Mouse (Mus musculus) heart, postnatal 0 days (tissue): ENCODE results near the gene Tmem170.

Experiments
- CTCF ChIP-seq: IDR thresholded peaks from 2 replicates; pipeline ENCODE4 v1.5.1; 2016; ENCODE audit warnings: antibody characterized with exemption, control low read depth, low read depth
- EP300 ChIP-seq: IDR thresholded peaks from 2 replicates; pipeline ENCODE4 v1.6.1; 2016; ENCODE audit warnings: antibody characterized with exemption, low read depth

DNA sequence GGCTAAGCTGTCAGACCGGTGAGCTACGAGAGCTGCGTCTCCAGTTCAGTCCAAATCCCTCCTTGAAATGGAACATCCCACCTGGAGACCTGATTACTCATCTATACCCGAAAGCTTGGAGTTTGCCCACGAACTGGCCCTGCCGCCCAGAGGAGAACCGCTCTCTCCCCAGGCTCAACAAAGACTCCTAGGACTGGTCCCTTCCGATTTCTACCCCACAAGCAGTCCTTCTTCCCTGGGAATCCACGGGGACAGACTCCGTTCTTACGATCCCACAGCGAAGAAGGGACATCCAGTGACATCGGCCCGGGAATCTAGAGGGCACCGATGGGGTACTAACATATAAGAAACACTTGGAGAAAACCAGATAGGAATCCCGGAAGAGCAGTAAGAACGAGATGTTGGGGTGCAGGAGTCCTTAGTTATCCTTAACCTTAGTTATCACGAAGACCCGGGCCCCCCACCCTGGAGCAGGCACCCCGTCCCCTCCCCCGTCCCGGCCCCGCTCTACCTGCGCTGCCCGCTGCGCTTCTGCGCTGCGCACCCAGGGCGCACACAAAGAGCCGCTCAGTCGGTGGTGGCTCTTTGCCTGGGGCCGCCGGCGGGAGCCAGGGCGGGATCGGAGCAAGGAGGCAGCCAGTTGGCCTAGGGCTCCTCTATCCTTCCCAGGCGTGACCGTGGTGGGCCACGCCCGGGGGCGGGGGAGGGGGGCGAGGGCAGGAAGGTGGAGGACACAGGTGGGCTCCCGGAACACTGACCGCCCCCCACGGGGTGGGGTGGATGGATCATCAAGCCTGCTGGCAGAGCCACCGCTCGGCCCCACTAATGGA is 33.3 kb upstream of the Tmem170 start, which contains the start of gene Chst5:
- TF ChIP-seq CTCF (no peak), EP300 (no peak)
